9 mouse cellular contexts compared by ENCODE assay signal in genomic region chr15:85990696-85991443, GRCm38 (mm10). TPM values are rescaled to one million over a fixed set of nuclear protein-coding genes. Genes with fewer than 3 reads are reported as not detected.
DNase-seq lines count a peak whose midpoint lies in the region; ATAC-seq and TF ChIP-seq lines count a peak whose summit lies in the region.
"Had no signal": no experiment of that assay in that cellular context is flagged by ENCODE, and none has a peak within 500 bp of the region (broad histone marks: within the 10 kb centered on the region; RNA-seq: fewer than 3 reads in every experiment).

No protein-coding gene starts in this region.

- H3K27ac ChIP-seq in kidney, postnatal 0 days = peak overlapping the region; percentile 73
- peak overlapping the region; percentile 58; the same call in 1 of the 2 replicates for H3K27ac ChIP-seq in embryonic facial prominence, embryonic 15.5 days (replicated peaks)
- peak overlapping the region; percentile 48; the same call in 1 of the 2 replicates for H3K27ac ChIP-seq in hindbrain, embryonic 14.5 days

- H3K9me3 ChIP-seq in kidney, postnatal 0 days (replicated peaks; ENCODE audit: low read length) = no peaks in the 10 kb centered on the region
- H3K9me3 ChIP-seq in embryonic facial prominence, embryonic 15.5 days (replicated peaks) = no peaks in the 10 kb centered on the region
- H3K9me3 ChIP-seq in hindbrain, embryonic 14.5 days (ENCODE audit: control insufficient read depth, low read length) = no peaks in the 10 kb centered on the region

- H3K4me1 ChIP-seq in kidney, postnatal 0 days (replicated peaks; ENCODE audit: insufficient read depth, low read length) = peaks cover 20% of the 10 kb centered on the region
- peaks cover 44% of the 10 kb centered on the region for H3K4me1 ChIP-seq in embryonic facial prominence, embryonic 15.5 days
- H3K4me1 ChIP-seq in hindbrain, embryonic 14.5 days (replicated peaks; ENCODE audit: control insufficient read depth, insufficient read depth, low read length) = peaks cover 32% of the 10 kb centered on the region

- H3K4me2 ChIP-seq in kidney, postnatal 0 days (ENCODE audit: low read length) = no peak overlapping the region
- H3K4me2 ChIP-seq in embryonic facial prominence, embryonic 15.5 days (replicated peaks) = no peak overlapping the region
- no peak overlapping the region for H3K4me2 ChIP-seq in hindbrain, embryonic 14.5 days (replicated peaks)
- H3K4me2 ChIP-seq: heart, embryonic 11.5 days had no signal

- no peak for ATAC-seq in kidney, postnatal 0 days (replicated peaks; ENCODE audit: low FRiP score, low read depth)
- no peak for ATAC-seq in embryonic facial prominence, embryonic 15.5 days (ENCODE audit: insufficient number of reproducible peaks, low FRiP score, low TSS enrichment, low read depth)
- ATAC-seq in hindbrain, embryonic 14.5 days (ENCODE audit: low FRiP score) = no peak
- no peak; the same call in 1 of the 2 replicates for ATAC-seq in megakaryocyte progenitor cell, adult 5-6 weeks (replicated peaks; ENCODE audit: poor library complexity)

- H3K9ac ChIP-seq in kidney, postnatal 0 days (ENCODE audit: low read depth, low read length) = no peak overlapping the region
- no peak overlapping the region for H3K9ac ChIP-seq in embryonic facial prominence, embryonic 15.5 days
- no peak overlapping the region for H3K9ac ChIP-seq in hindbrain, embryonic 14.5 days

- DNase-seq in kidney, postnatal 0 days (ENCODE audit: low spot score) = no peak
- DNase-seq in kidney, postnatal 36 days = no peak
- DNase-seq in CD8-positive naive resting alpha-beta T cell, adult 2 months (ENCODE audit: low read depth in 2 of 2, low spot score in 2 of 2) = peak; percentile 22 to 29
- DNase-seq in hindbrain, embryonic 14.5 days (ENCODE audit: low spot score) = no peak
- DNase-seq in heart, postnatal 25 days (ENCODE audit: low spot score) = no peak
- DNase-seq in left cerebral cortex, postnatal 36 days (ENCODE audit: low spot score in 2 of 2) = no peak

- no peaks in the 10 kb centered on the region for H3K27me3 ChIP-seq in kidney, postnatal 0 days (ENCODE audit: insufficient read depth, low read length)
- H3K27me3 ChIP-seq in embryonic facial prominence, embryonic 15.5 days = no peaks in the 10 kb centered on the region
- no peaks in the 10 kb centered on the region for H3K27me3 ChIP-seq in hindbrain, embryonic 14.5 days (ENCODE audit: control insufficient read depth, insufficient read depth, low read length)

- intact Hi-C loops in heart, postnatal 25 days (cut with DNase I) = no loop called here
- intact Hi-C loops in left cerebral cortex, postnatal 36 days (cut with DNase I) = no loop called here

- 88% methylated on average over 17 of the region's 17 CpGs for WGBS in kidney, postnatal 0 days
- 80% methylated on average over 17 of the region's 17 CpGs for WGBS in embryonic facial prominence, embryonic 15.5 days
- WGBS in hindbrain, embryonic 14.5 days = 89% methylated on average over 17 of the region's 17 CpGs

- no peak for TF ChIP-seq CTCF in kidney, postnatal 0 days (IDR thresholded peaks at IDR 0.05; ENCODE audit: low read depth)

- no peaks in the 10 kb centered on the region for H3K36me3 ChIP-seq in kidney, postnatal 0 days (ENCODE audit: insufficient read depth, low read length)
- no peaks in the 10 kb centered on the region for H3K36me3 ChIP-seq in embryonic facial prominence, embryonic 15.5 days
- no peaks in the 10 kb centered on the region for H3K36me3 ChIP-seq in hindbrain, embryonic 14.5 days (replicated peaks; ENCODE audit: control insufficient read depth, insufficient read depth)

- H3K4me3 ChIP-seq in kidney, postnatal 0 days (replicated peaks; ENCODE audit: low read depth, low read length) = no peak overlapping the region
- H3K4me3 ChIP-seq in embryonic facial prominence, embryonic 15.5 days (replicated peaks) = no peak overlapping the region
- no peak overlapping the region for H3K4me3 ChIP-seq in hindbrain, embryonic 14.5 days (replicated peaks; ENCODE audit: low read length)

RNA-seq across cellular contexts. Expression of gene Celsr1, which starts 42.7 kb away (rescaled TPM):
- 2.9 TPM in 2 replicates for polyA plus RNA-seq in kidney, postnatal 0 days (2015; fragmentation: Nextera tagmentation; extraction: Ambion mirVana)
- 4.2 and 5.1 TPM in 2 replicates for polyA plus RNA-seq in embryonic facial prominence, embryonic 15.5 days (2015; fragmentation: Nextera tagmentation; extraction: Ambion mirVana)
- polyA plus RNA-seq in hindbrain, embryonic 14.5 days (2014; fragmentation: Nextera tagmentation; extraction: Ambion mirVana) = 2.4 and 2.7 TPM in 2 replicates
- 8.4 and 10.7 TPM in 2 replicates for total RNA-seq in megakaryocyte progenitor cell, adult 5-6 weeks (2015)
- 4.4 and 6.6 TPM in 2 replicates for total RNA-seq in megakaryocyte progenitor cell, adult 5-6 weeks (2017)
- total RNA-seq in heart, postnatal 25 days (2021) = 1 to 10 TPM; 6.6 to 7.2 TPM
- total RNA-seq in left cerebral cortex, postnatal 36 days (2021) = 1 to 10 TPM; 3.4 to 4.3 TPM

Comparison
In these comparisons a context has a peak if more than half of its experiments do, and no peak if none do; other contexts are left out.
1. DNase-seq: peak in CD8-positive naive resting alpha-beta T cell, adult 2 months (2 of 2); none in kidney, postnatal 0 days (single experiment), kidney, postnatal 36 days (0 of 2), hindbrain, embryonic 14.5 days (single experiment), heart, postnatal 25 days (single experiment) and left cerebral cortex, postnatal 36 days (0 of 2).
2. Peak in every context shown above with its lines, with median percentiles within 50 percentile points of each other: H3K27ac ChIP-seq.